Mouse (Mus musculus) MEL (cell line): Measurements from ENCODE around the gene Scn4a. TPM values are rescaled to one million over a fixed set of nuclear protein-coding genes. Genes with fewer than 3 reads are reported as not detected.

Experiments
- DNase-seq: peaks from one replicate; pipeline ENCODE4 v3.0.0; 2011; ENCODE audit warnings: low read depth, low spot score
- H3K27ac ChIP-seq: 2 replicates; pipeline ENCODE4 v1.5.1; 2012; ENCODE audit warnings: low read depth, mild to moderate bottlenecking, control low read depth, low read length, moderate library complexity; ENCODE audit not compliant: control insufficient read depth
- H3K27me3 ChIP-seq, 2 experiments: fragments of 150-350 bp in 1 of 2; sonication (generic) in 1 of 2; 2 replicates each; pipeline ENCODE4 v1.6.1; 2012; ENCODE audit warnings: low read length in 2 of 2, mild to moderate bottlenecking in 2 of 2, improper control_type of control experiment in 1 of 2, moderate library complexity in 1 of 2; ENCODE audit not compliant: insufficient read depth in 2 of 2, control insufficient read depth in 1 of 2
- H3K36me3 ChIP-seq, 2 experiments: 2 replicates each; pipeline ENCODE4 v1.6.1; 2012 to 2014; ENCODE audit warnings: low read length in 2 of 2, improper control_type of control experiment in 1 of 2, inconsistent platforms in 1 of 2, mild to moderate bottlenecking in 1 of 2; ENCODE audit not compliant: insufficient read depth in 2 of 2, control insufficient read depth in 1 of 2
- H3K4me1 ChIP-seq, 2 experiments: fragments of 150-350 bp in 1 of 2; sonication (generic) in 1 of 2; 2 replicates each; pipeline ENCODE4 v1.6.1; 2012; ENCODE audit warnings: low read length in 2 of 2, improper control_type of control experiment in 1 of 2, mild to moderate bottlenecking in 1 of 2; ENCODE audit not compliant: insufficient read depth in 2 of 2, control insufficient read depth in 1 of 2
- H3K4me3 ChIP-seq, 2 experiments: fragments of 150-350 bp in 1 of 2; sonication (generic) in 1 of 2; 2 replicates each; pipeline ENCODE4 v1.5.1; 2012; ENCODE audit warnings: low read depth in 2 of 2, low read length in 2 of 2, mild to moderate bottlenecking in 2 of 2, moderate library complexity in 2 of 2, control low read depth in 1 of 2, improper control_type of control experiment in 1 of 2; ENCODE audit not compliant: control insufficient read depth in 1 of 2, insufficient read depth in 1 of 2
- H3K79me2 ChIP-seq: 2 replicates; pipeline ENCODE4 v1.6.1; 2012; ENCODE audit warnings: mild to moderate bottlenecking, low read length, moderate library complexity; ENCODE audit not compliant: control insufficient read depth, poor library complexity, insufficient read depth
- H3K9ac ChIP-seq: 2 replicates; pipeline ENCODE4 v1.6.1; 2012; ENCODE audit warnings: low read depth, mild to moderate bottlenecking, control low read depth, low read length, moderate library complexity; ENCODE audit not compliant: control insufficient read depth, poor library complexity, severe bottlenecking
- H3K9me3 ChIP-seq: fragments of 150-350 bp; sonication (generic); replicated peaks from 2 replicates; pipeline ENCODE4 v1.6.1; 2012; ENCODE audit warnings: mild to moderate bottlenecking, low read length, improper control_type of control experiment, moderate library complexity; ENCODE audit not compliant: insufficient read depth
- BHLHE40 ChIP-seq: IDR thresholded peaks from 2 replicates; pipeline ENCODE4 v1.6.1; 2012; ENCODE audit warnings: low read depth, mild to moderate bottlenecking, inconsistent platforms, low read length, improper control_type of control experiment, borderline replicate concordance
- CHD1 ChIP-seq: IDR thresholded peaks from 2 replicates; pipeline ENCODE4 v1.6.1; 2012; ENCODE audit warnings: low read depth, mild to moderate bottlenecking, inconsistent platforms, low read length, improper control_type of control experiment
- CHD2 ChIP-seq: IDR thresholded peaks from 2 replicates; pipeline ENCODE4 v1.6.1; 2011; ENCODE audit warnings: low read length, improper control_type of control experiment
- ELF1 ChIP-seq: IDR thresholded peaks from 2 replicates; pipeline ENCODE4 v1.6.1; 2014; ENCODE audit warnings: low read depth, mild to moderate bottlenecking, inconsistent platforms, low read length, improper control_type of control experiment, moderate library complexity
- EP300 ChIP-seq, 2 experiments: IDR thresholded peaks; 2 replicates each; pipeline ENCODE4 v1.6.1; 2011; ENCODE audit warnings: improper control_type of control experiment in 2 of 2, low read length in 2 of 2, low read depth in 1 of 2, mild to moderate bottlenecking in 1 of 2
- ETS1 ChIP-seq: IDR thresholded peaks from 2 replicates; pipeline ENCODE4 v1.6.1; 2012; ENCODE audit warnings: low read depth, mild to moderate bottlenecking, inconsistent platforms, low read length, improper control_type of control experiment, moderate library complexity
- GATA1 ChIP-seq: IDR thresholded peaks from 2 replicates; pipeline ENCODE4 v1.6.1; 2011; ENCODE audit warnings: low read depth, low read length, improper control_type of control experiment
- JUND ChIP-seq: IDR thresholded peaks from 2 replicates; pipeline ENCODE4 v1.6.1; 2011; ENCODE audit warnings: low read depth, mild to moderate bottlenecking, improper control_type of control experiment, low read length
- KAT2A ChIP-seq: conservative IDR thresholded peaks from 2 replicates; pipeline ENCODE4 v1.6.1; 2012; ENCODE audit warnings: low read depth, low read length, improper control_type of control experiment, inconsistent platforms
- MAFK ChIP-seq: IDR thresholded peaks from 2 replicates; pipeline ENCODE4 v1.6.1; 2011; ENCODE audit warnings: low read depth, mild to moderate bottlenecking, low read length, improper control_type of control experiment, borderline replicate concordance
- MAX ChIP-seq: IDR thresholded peaks from 2 replicates; pipeline ENCODE4 v1.6.1; 2011; ENCODE audit warnings: low read length, improper control_type of control experiment
- MEF2A ChIP-seq: IDR thresholded peaks from 2 replicates; pipeline ENCODE4 v1.6.1; 2014; ENCODE audit warnings: low read depth, mild to moderate bottlenecking, inconsistent platforms, low read length, improper control_type of control experiment; ENCODE audit not compliant: poor library complexity, insufficient replicate concordance, severe bottlenecking; ENCODE audit errors: extremely low read depth
- MXI1 ChIP-seq: IDR thresholded peaks from 2 replicates; pipeline ENCODE4 v1.6.1; 2011; ENCODE audit warnings: mild to moderate bottlenecking, low read depth, low read length, improper control_type of control experiment
- MYB ChIP-seq: IDR thresholded peaks from 2 replicates; pipeline ENCODE4 v1.6.1; 2011; ENCODE audit warnings: mild to moderate bottlenecking, low read depth, low read length, improper control_type of control experiment
- MYC ChIP-seq: IDR thresholded peaks from 2 replicates; pipeline ENCODE4 v1.6.1; 2011; ENCODE audit warnings: low read depth, mild to moderate bottlenecking, low read length, improper control_type of control experiment, moderate library complexity
- NELFE ChIP-seq: IDR thresholded peaks from 2 replicates; pipeline ENCODE4 v1.6.1; 2011; ENCODE audit warnings: low read depth, low read length, improper control_type of control experiment
- POLR2A ChIP-seq, 2 experiments: IDR thresholded peaks; 2 replicates each; pipeline ENCODE4 v1.6.1; 2011 to 2012; ENCODE audit warnings: low read length in 2 of 2, mild to moderate bottlenecking in 2 of 2, control low read depth in 1 of 2, improper control_type of control experiment in 1 of 2, low read depth in 1 of 2, moderate library complexity in 1 of 2; ENCODE audit not compliant: control insufficient read depth in 1 of 2, insufficient read depth in 1 of 2, poor library complexity in 1 of 2
- POLR2AphosphoS2 ChIP-seq: IDR thresholded peaks from 2 replicates; pipeline ENCODE4 v1.6.1; 2011; ENCODE audit warnings: low read length, improper control_type of control experiment
- POLR2AphosphoS5 ChIP-seq: IDR thresholded peaks from 2 replicates; pipeline ENCODE4 v1.6.1; 2012; ENCODE audit warnings: low read depth, borderline replicate concordance, mild to moderate bottlenecking, inconsistent platforms, low read length, moderate library complexity, mixed read lengths
- RAD21 ChIP-seq: IDR thresholded peaks from 2 replicates; pipeline ENCODE4 v1.6.1; 2011; ENCODE audit warnings: mild to moderate bottlenecking, low read depth, low read length, improper control_type of control experiment
- SMC3 ChIP-seq: IDR thresholded peaks from 2 replicates; pipeline ENCODE4 v1.6.1; 2011; ENCODE audit warnings: low read depth, low read length, improper control_type of control experiment
- TBP ChIP-seq: IDR thresholded peaks from 2 replicates; pipeline ENCODE4 v1.8.0; 2011; ENCODE audit warnings: low read depth, low read length, improper control_type of control experiment
- TCF12 ChIP-seq: IDR thresholded peaks from 2 replicates; pipeline ENCODE4 v1.6.1; 2014; ENCODE audit warnings: low read depth, mild to moderate bottlenecking, inconsistent platforms, low read length, improper control_type of control experiment, moderate library complexity
- UBTF ChIP-seq: IDR thresholded peaks from 2 replicates; pipeline ENCODE4 v1.6.1; 2012; ENCODE audit warnings: low read depth, mild to moderate bottlenecking, inconsistent platforms, low read length, improper control_type of control experiment, moderate library complexity, borderline replicate concordance; ENCODE audit not compliant: insufficient read depth
- USF2 ChIP-seq, 2 experiments: IDR thresholded peaks; 2 replicates each; pipeline ENCODE4 v1.6.1; 2011 to 2012; ENCODE audit warnings: improper control_type of control experiment in 2 of 2, low read length in 2 of 2, borderline replicate concordance in 1 of 2, inconsistent platforms in 1 of 2, low read depth in 1 of 2, mild to moderate bottlenecking in 1 of 2; ENCODE audit not compliant: insufficient read depth in 1 of 2
- ZKSCAN1 ChIP-seq: IDR thresholded peaks from 2 replicates; pipeline ENCODE4 v1.6.1; 2012; ENCODE audit warnings: low read depth, mild to moderate bottlenecking, inconsistent platforms, low read length, improper control_type of control experiment, moderate library complexity
- ZMIZ1 ChIP-seq: IDR thresholded peaks from 2 replicates; pipeline ENCODE4 v1.6.1; 2012; ENCODE audit warnings: low read depth, mild to moderate bottlenecking, inconsistent platforms, low read length, improper control_type of control experiment, moderate library complexity
- ZNF384 ChIP-seq: IDR thresholded peaks from 2 replicates; pipeline ENCODE4 v1.6.1; 2012; ENCODE audit warnings: low read depth, mild to moderate bottlenecking, inconsistent platforms, low read length, improper control_type of control experiment
- polyA plus RNA-seq, 2 experiments: library from polyadenylated mRNA; stranded (reverse) in 1 of 2; unstranded in 1 of 2; fragments of >175 nt in 1 of 2; fragments of >200 nt in 1 of 2; gene quantifications; 2 replicates each; pipeline versions ENCODE4 v1.2.1 to v1.2.4; 2012; ENCODE audit warnings: low replicate concordance in 2 of 2, low read depth in 1 of 2; ENCODE audit not compliant: insufficient read length in 2 of 2, insufficient read depth in 1 of 2, missing spikeins in 1 of 2
- total RNA-seq: library from RNA; depleted of rRNA; stranded (reverse); fragments of 300-350 nt; gene quantifications from 2 replicates; pipeline ENCODE4 v1.2.3, GENCODE M21; 2012

The Scn4a gene
- total and polyA plus RNA-seq, 3 experiments, result 0.04 to 0.15 TPM; not detected in 1

DNA sequence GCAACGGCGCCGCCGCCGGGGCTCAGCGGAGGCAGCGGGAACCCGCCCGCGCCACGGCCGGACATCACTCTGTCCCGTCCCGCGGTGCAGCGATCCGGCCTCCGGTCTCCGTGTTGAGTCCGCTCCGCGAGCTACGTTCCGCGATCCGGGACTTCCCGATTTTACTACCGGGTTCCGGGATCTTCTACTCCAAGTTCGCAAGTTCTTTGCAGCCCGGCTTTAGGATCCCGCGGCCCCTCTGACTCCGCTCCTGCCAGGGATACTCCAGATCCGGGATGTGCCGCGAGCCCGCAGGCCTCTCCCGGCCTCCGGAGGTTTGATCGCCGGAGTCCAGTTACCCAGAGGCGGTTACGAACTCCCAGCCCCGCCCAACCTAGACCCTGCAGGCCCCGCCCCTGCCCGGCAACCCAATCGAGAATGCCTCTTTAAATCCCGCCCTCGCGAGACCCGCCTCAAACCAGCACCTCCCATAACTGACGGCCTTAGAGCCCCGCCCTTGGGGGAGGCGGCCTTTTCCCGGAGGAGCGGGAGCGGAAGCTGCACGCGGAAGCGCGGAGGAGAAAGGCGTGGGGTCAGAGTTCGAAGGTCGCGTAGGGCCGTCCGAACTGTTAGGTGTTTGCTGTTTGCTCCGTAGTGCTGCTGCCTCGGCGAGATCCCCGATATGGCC is 80.3 kb downstream of the Scn4a start, which contains the start of gene Smarcd2 (continued):
- TF ChIP-seq RAD21, result no peak
- no peak for TF ChIP-seq MAFK
- peak; percentile 74; the same call in 1 of the 2 replicates for TF ChIP-seq KAT2A
- TF ChIP-seq JUND, result no peak
- TF ChIP-seq CHD2, result peak; percentile 95
- peak; percentile 80 for TF ChIP-seq MXI1
- TF ChIP-seq BHLHE40, result peak; percentile 53; the same call in 1 of the 2 replicates
- TF ChIP-seq, all 39 proteins: peak for 21

DNA sequence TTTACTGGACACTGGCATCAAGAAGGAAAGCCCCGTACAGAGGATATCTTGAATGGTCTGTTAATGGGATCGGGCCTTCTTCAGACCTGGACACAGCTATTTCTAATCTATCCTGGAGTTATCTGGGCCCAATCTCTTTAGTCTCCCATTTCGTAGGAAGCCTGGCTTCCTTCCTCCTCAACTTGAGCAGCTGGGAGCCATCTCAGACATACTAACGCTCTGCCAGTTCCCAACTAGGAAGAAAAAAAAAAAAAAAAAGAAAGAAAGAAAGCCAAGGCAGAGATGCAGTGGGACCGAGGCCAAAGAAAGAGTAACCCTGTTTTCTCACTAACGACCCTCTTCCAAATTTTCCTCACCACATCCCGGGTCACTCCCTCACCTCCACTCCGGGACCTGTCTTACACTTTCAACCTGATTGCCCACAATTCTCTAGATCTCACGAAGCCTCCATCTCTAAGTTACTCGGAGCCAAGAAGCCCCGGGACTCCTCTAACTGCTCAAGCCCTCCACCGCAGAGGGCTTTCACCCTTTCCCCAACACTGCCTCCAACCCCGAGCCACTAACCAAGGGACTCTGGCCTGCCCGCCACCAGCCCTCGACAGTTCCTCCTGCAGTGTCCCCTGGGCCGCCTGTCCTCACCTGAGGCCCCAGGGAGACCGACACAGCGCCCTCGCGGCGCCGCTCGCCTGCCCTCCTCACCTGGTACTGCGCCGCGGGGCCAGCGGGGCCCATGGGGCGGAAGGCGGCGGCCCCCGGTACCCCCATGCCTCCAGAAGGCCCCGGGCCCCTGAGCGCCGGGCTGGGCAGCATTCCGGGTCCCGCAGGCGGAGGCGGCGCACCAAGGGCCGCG is 81.1 kb downstream of the Scn4a start:
- no peaks in the 10 kb centered on the region for H3K9me3 ChIP-seq
- DNase-seq, result peak; percentile 70
- peaks cover 0 to 22% of the 10 kb centered on the region in 2 experiments; a peak in 3 of 4 replicates for H3K36me3 ChIP-seq
- peaks cover 43% of the 10 kb centered on the region for H3K79me2 ChIP-seq
- H3K4me3 ChIP-seq, result peak overlapping the region; percentile 89 to 93
- no peaks in the 10 kb centered on the region for H3K27me3 ChIP-seq
- peak overlapping the region; percentile 98 for H3K9ac ChIP-seq
- TF ChIP-seq CHD1 (peak; percentile 77; the same call in 1 of the 2 replicates), NELFE (peak; percentile 11), TBP (peak; percentile 49; the same call in 1 of the 2 replicates), ELF1 (no peak), EP300 (IDR thresholded peaks at IDR 0.05; ENCODE audit: low read depth in 1 of 2, low read length in 2 of 2) (no peak; a peak in 1 of 4 replicates), SMC3 (no peak), ZMIZ1 (no peak), POLR2AphosphoS5 (no peak), ZKSCAN1 (no peak), MYB (no peak), POLR2AphosphoS2 (no peak), GATA1 (peak; percentile 53), MEF2A (no peak), MYC (0 out of 2 replicates have a peak, but pooled peaks have one; percentile 7), RAD21 (no peak), USF2 (IDR thresholded peaks at IDR 0.05; ENCODE audit: borderline replicate concordance in 1 of 2, insufficient read depth in 1 of 2, low read depth in 1 of 2, low read length in 2 of 2) (no peak), BHLHE40 (no peak), MAX (peak; percentile 54), POLR2A (IDR thresholded peaks at IDR 0.05; ENCODE audit: control insufficient read depth in 1 of 2, insufficient read depth in 1 of 2, low read depth in 1 of 2, low read length in 2 of 2, poor library complexity in 1 of 2) (peak in 1 of 2 experiments; percentile 63; a peak in 1 of 4 replicates), ZNF384 (peak; percentile 80), UBTF (0 out of 2 replicates have a peak, but pooled peaks have one; percentile 12), ETS1 (0 out of 2 replicates have a peak, but pooled peaks have one; percentile 11), TCF12 (no peak)
- peak overlapping the region; percentile 78 for H3K27ac ChIP-seq
- H3K4me1 ChIP-seq, result peaks cover 0 to 39% of the 10 kb centered on the region in 2 experiments; a peak in 3 of 4 replicates
